Mouse (Mus musculus) cortical plate, adult 2 months (tissue): ENCODE results near the gene Pomt1.
A peak's percentile ranks its signal among the peaks of the same experiment; 100 is the strongest.

Experiments
- CTCF ChIP-seq: fragments of 200-500 bp; IDR thresholded peaks from 2 replicates; pipeline ENCODE4 v1.5.1; 2011; ENCODE audit warnings: mild to moderate bottlenecking, control low read depth, low read length; ENCODE audit not compliant: insufficient read depth; ENCODE audit errors: extremely low read depth
- POLR2A ChIP-seq: fragments of 200-500 bp; IDR thresholded peaks from 2 replicates; pipeline ENCODE4 v1.6.1; 2011; ENCODE audit warnings: mild to moderate bottlenecking, low read length, control low read depth; ENCODE audit not compliant: insufficient read depth; ENCODE audit errors: extremely low read depth

GRCm38 (mm10) chr2:32287923-32288367, 51.6 kb downstream of the Pomt1 start, which contains the start of gene Swi5:
- TF ChIP-seq CTCF (no peak), POLR2A (peak; percentile 90; the same call in 1 of the 2 replicates)
